ENCODE assay signal across 8 mouse cellular contexts in the genomic region with DNA sequence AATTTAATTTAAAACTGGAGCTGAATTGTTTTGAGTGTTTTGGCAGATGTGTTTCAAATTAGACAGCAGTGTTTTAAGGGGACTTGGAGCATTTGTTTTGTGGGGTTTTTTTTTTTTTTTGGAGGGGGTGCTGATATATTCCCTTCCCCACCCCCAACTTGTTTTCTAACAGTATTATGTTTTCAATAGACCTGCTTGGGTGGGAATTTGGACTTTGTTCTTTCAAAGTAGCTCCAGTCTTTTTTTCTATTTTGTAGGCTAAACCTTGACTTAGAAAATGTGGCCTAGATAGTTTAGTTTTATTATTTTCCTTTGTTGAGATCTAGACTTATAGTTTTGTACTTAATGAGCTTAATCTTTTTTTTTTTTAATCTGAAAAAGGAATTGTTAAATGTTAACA.
DNase-seq lines count a peak whose midpoint lies in the region; ATAC-seq and TF ChIP-seq lines count a peak whose summit lies in the region.

No protein-coding gene starts in this region.

- H3K27me3 ChIP-seq in kidney, postnatal 0 days (ENCODE audit: insufficient read depth, low read length) = no peaks in the 10 kb centered on the region
- no peaks in the 10 kb centered on the region for H3K27me3 ChIP-seq in hindbrain, embryonic 16.5 days (replicated peaks; ENCODE audit: control insufficient read depth, insufficient read depth, low read length)
- no peaks in the 10 kb centered on the region for H3K27me3 ChIP-seq in midbrain, embryonic 16.5 days (ENCODE audit: control insufficient read depth, insufficient read depth, low read depth, low read length)

- DNase-seq in kidney, postnatal 0 days (ENCODE audit: low spot score) = no peak
- no peak for DNase-seq in kidney, postnatal 36 days
- DNase-seq in layer of hippocampus, adult 9-10 months (ENCODE audit: low spot score) = no peak
- no peak for DNase-seq in thymus, postnatal 14 days
- DNase-seq in kidney, adult 11 months = no peak

- H3K4me3 ChIP-seq in kidney, postnatal 0 days (replicated peaks; ENCODE audit: low read depth, low read length) = peak overlapping the region; percentile 51
- peak overlapping the region; percentile 40; the same call in 1 of the 2 replicates for H3K4me3 ChIP-seq in cortical plate, adult 2 months (ENCODE audit: insufficient read depth, low read length)
- peak overlapping the region; percentile 48 for H3K4me3 ChIP-seq in hindbrain, embryonic 16.5 days (ENCODE audit: low read length)
- peak overlapping the region; percentile 29 for H3K4me3 ChIP-seq in midbrain, embryonic 16.5 days (ENCODE audit: low read depth, low read length)

- no peak for TF ChIP-seq POLR2A in cortical plate, adult 2 months (IDR thresholded peaks at IDR 0.05; ENCODE audit: extremely low read depth, insufficient read depth, low read length)

- no peaks in the 10 kb centered on the region for H3K36me3 ChIP-seq in kidney, postnatal 0 days (ENCODE audit: insufficient read depth, low read length)
- H3K36me3 ChIP-seq in hindbrain, embryonic 16.5 days (ENCODE audit: control insufficient read depth, insufficient read depth, low read length) = no peaks in the 10 kb centered on the region
- no peaks in the 10 kb centered on the region for H3K36me3 ChIP-seq in midbrain, embryonic 16.5 days (ENCODE audit: control insufficient read depth, insufficient read depth, low read length)

- H3K9ac ChIP-seq in kidney, postnatal 0 days (ENCODE audit: low read depth, low read length) = peak overlapping the region; percentile 65; the same call in 1 of the 2 replicates
- H3K9ac ChIP-seq in hindbrain, embryonic 16.5 days (ENCODE audit: low read depth, low read length) = no peak overlapping the region; the same call in 1 of the 2 replicates
- no peak overlapping the region for H3K9ac ChIP-seq in midbrain, embryonic 16.5 days (ENCODE audit: low read depth, low read length)

- no peak for ATAC-seq in kidney, postnatal 0 days (replicated peaks; ENCODE audit: low FRiP score, low read depth)
- no peak for ATAC-seq in hindbrain, embryonic 16.5 days
- no peak for ATAC-seq in midbrain, embryonic 16.5 days

- peak overlapping the region; percentile 74 for H3K4me2 ChIP-seq in kidney, postnatal 0 days (ENCODE audit: low read length)
- H3K4me2 ChIP-seq in hindbrain, embryonic 16.5 days (ENCODE audit: low read length) = peak overlapping the region; percentile 65
- peak overlapping the region; percentile 58 for H3K4me2 ChIP-seq in midbrain, embryonic 16.5 days (ENCODE audit: low read length)

- H3K9me3 ChIP-seq in kidney, postnatal 0 days (replicated peaks; ENCODE audit: low read length) = no peaks in the 10 kb centered on the region
- H3K9me3 ChIP-seq in hindbrain, embryonic 16.5 days (ENCODE audit: control insufficient read depth, low read length) = no peaks in the 10 kb centered on the region
- H3K9me3 ChIP-seq in midbrain, embryonic 16.5 days (replicated peaks; ENCODE audit: control insufficient read depth, low read length, poor library complexity, severe bottlenecking) = no peaks in the 10 kb centered on the region

- TF ChIP-seq CTCF in kidney, postnatal 0 days (IDR thresholded peaks at IDR 0.05; ENCODE audit: low read depth) = no peak
- no peak for TF ChIP-seq CTCF in cortical plate, adult 2 months (IDR thresholded peaks at IDR 0.05; ENCODE audit: extremely low read depth, insufficient read depth, low read length)

- H3K4me1 ChIP-seq in kidney, postnatal 0 days (replicated peaks; ENCODE audit: insufficient read depth, low read length) = no peaks in the 10 kb centered on the region
- H3K4me1 ChIP-seq in cortical plate, adult 2 months (ENCODE audit: control insufficient read depth, insufficient read depth, low read length) = peaks cover 4% of the 10 kb centered on the region
- H3K4me1 ChIP-seq in hindbrain, embryonic 16.5 days (ENCODE audit: control insufficient read depth, insufficient read depth, low read depth, low read length) = peaks cover 20% of the 10 kb centered on the region
- peaks cover 23% of the 10 kb centered on the region for H3K4me1 ChIP-seq in midbrain, embryonic 16.5 days (ENCODE audit: control insufficient read depth, insufficient read depth, low read length)

- H3K27ac ChIP-seq in kidney, postnatal 0 days = peak overlapping the region; percentile 94
- H3K27ac ChIP-seq in cortical plate, adult 2 months (ENCODE audit: insufficient read depth, low read length) = no peak overlapping the region
- peak overlapping the region; percentile 68; the same call in 1 of the 2 replicates for H3K27ac ChIP-seq in hindbrain, embryonic 16.5 days (ENCODE audit: low read depth, low read length)
- peak overlapping the region; percentile 50 for H3K27ac ChIP-seq in midbrain, embryonic 16.5 days (ENCODE audit: low read length)
